Mouse (Mus musculus) bone marrow macrophage, adult 2 months (primary cell): ENCODE results near the gene Dvl2.

Experiments
- CTCF ChIP-seq: IDR thresholded peaks from 2 replicates; pipeline ENCODE4 v1.5.1; 2012; ENCODE audit warnings: low read depth, mild to moderate bottlenecking, low read length, moderate library complexity
- POLR2A ChIP-seq: IDR thresholded peaks from 2 replicates; pipeline ENCODE4 v1.6.1; 2012; ENCODE audit warnings: mild to moderate bottlenecking, low read depth, low read length, borderline replicate concordance

GRCm38 (mm10) chr11:69990850-69991691, 9.3 kb upstream of the Dvl2 start, which contains the start of gene Gabarap:
- no peak for TF ChIP-seq POLR2A
- TF ChIP-seq CTCF: no peak
